8 mouse cellular contexts compared by ENCODE assay signal in genomic region chr5:114379763-114380162, GRCm38 (mm10). TPM values are rescaled to one million over a fixed set of nuclear protein-coding genes. Genes with fewer than 3 reads are reported as not detected.
A peak's percentile ranks its signal among the peaks of the same experiment; 100 is the strongest.
DNase-seq lines count a peak whose midpoint lies in the region; ATAC-seq and TF ChIP-seq lines count a peak whose summit lies in the region.

No protein-coding gene starts in this region.

- no peak for TF ChIP-seq EP300 in heart, adult 2 months (IDR thresholded peaks at IDR 0.05; ENCODE audit: insufficient read depth, low read depth, low read length)

- WGBS in heart, adult 2 months: 1% methylated on average over 20 of the region's 20 CpGs
- 1% methylated on average over 20 of the region's 20 CpGs for WGBS in forebrain, embryonic 15.5 days
- WGBS in liver, embryonic 12.5 days (ENCODE audit: insufficient replicate concordance): 1% methylated on average over 20 of the region's 20 CpGs
- WGBS in stomach, embryonic 14.5 days: 2% methylated on average over 20 of the region's 20 CpGs

- intact Hi-C loops in heart, adult 2 months (cut with DNase I): loop anchor here (10.0 kb wide), 1 partner anchor 205 kb away; no protein-coding TSS in a partner anchor
- intact Hi-C loops in heart, postnatal 25 days (cut with DNase I): loop anchor here (5.0 to 10.0 kb wide), 3 partner anchors 63 to 255 kb away; partner anchors contain the start of genes Alkbh2, Mmab and Mvk
- intact Hi-C loops in left cerebral cortex, postnatal 25 days (cut with DNase I): loop anchor here (2.0 to 5.0 kb wide), 4 partner anchors 23 to 607 kb away; partner anchors contain the start of genes Iscu, Mmab, Mvk and Sart3

- peak in 1 of 2 experiments; percentile 46 for DNase-seq in heart, adult 2 months
- DNase-seq in heart, postnatal 25 days (ENCODE audit: low spot score): no peak
- DNase-seq in right cerebral cortex, postnatal 14 days: no peak
- no peak for DNase-seq in left cerebral cortex, postnatal 25 days (ENCODE audit: low spot score in 2 of 2)

- no peak for TF ChIP-seq CTCF in heart, adult 2 months (IDR thresholded peaks at IDR 0.05)
- no peak for TF ChIP-seq CTCF in E14TG2a.4 (conservative IDR thresholded peaks at IDR 0.05; ENCODE audit: low read length)

- TF ChIP-seq POLR2A in heart, adult 2 months (IDR thresholded peaks at IDR 0.05; ENCODE audit: insufficient read depth, low read depth, low read length): no peak

- H3K4me1 ChIP-seq in heart, adult 2 months (ENCODE audit: control insufficient read depth, insufficient read depth, low read length): peaks cover 13% of the 10 kb centered on the region
- H3K4me1 ChIP-seq in E14TG2a.4 (replicated peaks; ENCODE audit: low read depth, low read length): peaks cover 74% of the 10 kb centered on the region
- peaks cover 43% of the 10 kb centered on the region for H3K4me1 ChIP-seq in forebrain, embryonic 15.5 days
- peaks cover 70% of the 10 kb centered on the region for H3K4me1 ChIP-seq in liver, embryonic 12.5 days
- H3K4me1 ChIP-seq in stomach, embryonic 14.5 days (ENCODE audit: control insufficient read depth, insufficient read depth, low read length): peaks cover 42% of the 10 kb centered on the region

- H3K4me3 ChIP-seq in heart, adult 2 months: peak overlapping the region; percentile 97
- H3K4me3 ChIP-seq in E14TG2a.4 (replicated peaks; ENCODE audit: low read length): peak overlapping the region; percentile 95
- H3K4me3 ChIP-seq in forebrain, embryonic 15.5 days: peak overlapping the region; percentile 64
- peak overlapping the region; percentile 87 for H3K4me3 ChIP-seq in liver, embryonic 12.5 days
- peak overlapping the region; percentile 89 for H3K4me3 ChIP-seq in stomach, embryonic 14.5 days (ENCODE audit: low read depth, low read length)

- H3K36me3 ChIP-seq in heart, adult 2 months (ENCODE audit: control insufficient read depth, insufficient read depth, low read length): no peaks in the 10 kb centered on the region
- peaks cover 21% of the 10 kb centered on the region for H3K36me3 ChIP-seq in E14TG2a.4 (ENCODE audit: insufficient read depth, low read length)
- 0 out of 2 replicates have a peak, but pooled peaks cover 7% of the 10 kb centered on the region for H3K36me3 ChIP-seq in forebrain, embryonic 15.5 days
- H3K36me3 ChIP-seq in liver, embryonic 12.5 days: peaks cover 36% of the 10 kb centered on the region
- peaks cover 12% of the 10 kb centered on the region for H3K36me3 ChIP-seq in stomach, embryonic 14.5 days (ENCODE audit: control insufficient read depth, insufficient read depth, low read length)

- peak overlapping the region; percentile 88 for H3K9ac ChIP-seq in heart, adult 2 months (ENCODE audit: low read depth, low read length)
- H3K9ac ChIP-seq in forebrain, embryonic 15.5 days (replicated peaks): peak overlapping the region; percentile 84
- H3K9ac ChIP-seq in liver, embryonic 12.5 days: peak overlapping the region; percentile 92
- peak overlapping the region; percentile 92 for H3K9ac ChIP-seq in stomach, embryonic 14.5 days (replicated peaks; ENCODE audit: low read depth, low read length)

- H3K27me3 ChIP-seq in heart, adult 2 months (ENCODE audit: control insufficient read depth, insufficient read depth, low read length): no peaks in the 10 kb centered on the region
- no peaks in the 10 kb centered on the region for H3K27me3 ChIP-seq in E14TG2a.4 (ENCODE audit: insufficient read depth, low read length)
- H3K27me3 ChIP-seq in forebrain, embryonic 15.5 days: no peaks in the 10 kb centered on the region
- no peaks in the 10 kb centered on the region for H3K27me3 ChIP-seq in liver, embryonic 12.5 days (replicated peaks)
- H3K27me3 ChIP-seq in stomach, embryonic 14.5 days (ENCODE audit: control insufficient read depth, insufficient read depth, low read length): no peaks in the 10 kb centered on the region

- H3K4me2 ChIP-seq in forebrain, embryonic 15.5 days (replicated peaks): peak overlapping the region; percentile 89
- peak overlapping the region; percentile 96 for H3K4me2 ChIP-seq in liver, embryonic 12.5 days
- peak overlapping the region; percentile 82 for H3K4me2 ChIP-seq in stomach, embryonic 14.5 days (replicated peaks; ENCODE audit: low read depth, low read length)

- H3K79me2 ChIP-seq in heart, adult 2 months (replicated peaks; ENCODE audit: control insufficient read depth, insufficient read depth, low read length): peaks cover 6% of the 10 kb centered on the region

- no peak; the same call in 1 of the 2 replicates for ATAC-seq in forebrain, embryonic 15.5 days (replicated peaks)
- ATAC-seq in liver, embryonic 12.5 days: peak; percentile 21
- no peak; the same call in 1 of the 2 replicates for ATAC-seq in stomach, embryonic 14.5 days (ENCODE audit: insufficient number of reproducible peaks, insufficient read depth, low FRiP score, low read depth)

- peak overlapping the region; percentile 96 for H3K27ac ChIP-seq in heart, adult 2 months
- peak overlapping the region; percentile 91 for H3K27ac ChIP-seq in forebrain, embryonic 15.5 days (replicated peaks)
- peak overlapping the region; percentile 93 for H3K27ac ChIP-seq in liver, embryonic 12.5 days
- peak overlapping the region; percentile 88 for H3K27ac ChIP-seq in stomach, embryonic 14.5 days (ENCODE audit: low read length)

- H3K9me3 ChIP-seq in E14TG2a.4 (ENCODE audit: low read length): no peaks in the 10 kb centered on the region
- no peaks in the 10 kb centered on the region for H3K9me3 ChIP-seq in forebrain, embryonic 15.5 days
- H3K9me3 ChIP-seq in liver, embryonic 12.5 days (replicated peaks): no peaks in the 10 kb centered on the region
- no peaks in the 10 kb centered on the region for H3K9me3 ChIP-seq in stomach, embryonic 14.5 days (ENCODE audit: control insufficient read depth, low read depth, low read length)

RNA-seq across cellular contexts. Expression of gene Kctd10, which starts 0.5 kb away (rescaled TPM):
- 10 to 100 TPM; 48.9 to 51.8 TPM for total RNA-seq in heart, adult 2 months (2021)
- polyA plus RNA-seq in heart, adult 2 months (2012; rRNA removed): 48.0 and 63.5 TPM in 2 replicates
- total RNA-seq in heart, postnatal 25 days (2021): 10 to 100 TPM; 52.2 to 55.0 TPM
- 85.7 and 89.3 TPM in 2 replicates for polyA plus RNA-seq in forebrain, embryonic 15.5 days (2015; fragmentation: Nextera tagmentation; extraction: Ambion mirVana)
- polyA plus RNA-seq in liver, embryonic 12.5 days (2016; fragmentation: Nextera tagmentation; extraction: Ambion mirVana): 35.5 and 36.2 TPM in 2 replicates
- 111 and 125 TPM in 2 replicates for polyA plus RNA-seq in stomach, embryonic 14.5 days (2014; fragmentation: Nextera tagmentation; extraction: Ambion mirVana)
- 10 to 100 TPM; 47.6 to 53.0 TPM for total RNA-seq in left cerebral cortex, postnatal 25 days (2021)

RNA-seq across cellular contexts. Expression of gene Ube3b, which starts 0.6 kb away (rescaled TPM):
- 100 to 1,000 TPM in 1 of 2 experiments, 10 to 100 TPM in 1; 86.3 to 101 TPM for total RNA-seq in heart, adult 2 months (2021)
- 84.2 and 103 TPM in 2 replicates for polyA plus RNA-seq in heart, adult 2 months (2012; rRNA removed)
- 10 to 100 TPM; 85.4 to 93.5 TPM for total RNA-seq in heart, postnatal 25 days (2021)
- 40.9 and 41.3 TPM in 2 replicates for polyA plus RNA-seq in forebrain, embryonic 15.5 days (2015; fragmentation: Nextera tagmentation; extraction: Ambion mirVana)
- polyA plus RNA-seq in liver, embryonic 12.5 days (2016; fragmentation: Nextera tagmentation; extraction: Ambion mirVana): 25.0 and 26.5 TPM in 2 replicates
- 46.3 and 51.6 TPM in 2 replicates for polyA plus RNA-seq in stomach, embryonic 14.5 days (2014; fragmentation: Nextera tagmentation; extraction: Ambion mirVana)
- 10 to 100 TPM; 74.7 to 88.0 TPM for total RNA-seq in left cerebral cortex, postnatal 25 days (2021)
